Mouse (Mus musculus) thymus, postnatal 0 days (tissue): ENCODE measurements at regions not wholly inside any gene's neighbourhood (a gene's known extent, or its start where the extent isn't known, plus 50 kb on each side); places are given as distances from the start of the nearest gene placed in this dataset. TPM values are rescaled to one million over a fixed set of nuclear protein-coding genes. Genes with fewer than 3 reads are reported as not detected.
A peak's percentile ranks its signal among the peaks of the same experiment; 100 is the strongest.

ENCODE experiments used
- DNase-seq: peaks from one replicate; pipeline ENCODE4 v3.0.0-alpha.2; 2015; ENCODE audit warnings: low spot score
- microRNA-seq: library from miRNA; unstranded; fragments of <30 nt; microRNA quantifications from one replicate; pipeline ENCODE4, GENCODE M21; 2016; ENCODE audit warnings: borderline number of aligned reads

DNA sequence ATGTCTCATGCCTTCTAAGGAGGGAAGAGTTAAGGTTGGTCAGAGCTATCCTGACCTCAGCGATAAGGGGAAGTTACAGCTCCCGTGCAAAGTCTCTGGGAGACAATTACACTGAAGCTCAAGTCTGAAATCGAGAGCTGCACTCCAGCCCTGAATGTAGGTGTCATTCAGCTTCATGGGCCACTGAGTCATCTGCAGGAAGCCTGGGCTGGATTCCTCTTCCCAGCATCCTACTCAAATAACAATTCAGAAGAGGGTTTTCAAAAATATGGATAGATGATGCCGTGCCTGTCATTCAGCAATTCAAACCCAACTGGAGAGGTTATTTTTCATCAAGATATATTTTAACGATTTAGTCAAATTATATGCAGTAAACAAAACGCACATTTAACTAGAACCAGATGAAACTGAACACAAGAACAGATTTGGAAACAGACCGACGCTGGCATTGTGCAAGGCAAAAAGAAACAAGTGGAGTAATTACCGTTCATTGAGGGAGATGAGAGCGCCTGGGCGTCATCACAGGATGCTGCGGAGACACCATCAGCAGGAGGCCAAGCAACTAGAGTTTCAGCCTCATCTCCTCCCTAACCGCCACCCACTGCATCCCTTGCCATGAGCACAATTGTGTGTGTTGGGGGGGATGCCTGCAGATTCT is 57.8 kb upstream of the Cfap46 start:
- no peak for DNase-seq

DNA sequence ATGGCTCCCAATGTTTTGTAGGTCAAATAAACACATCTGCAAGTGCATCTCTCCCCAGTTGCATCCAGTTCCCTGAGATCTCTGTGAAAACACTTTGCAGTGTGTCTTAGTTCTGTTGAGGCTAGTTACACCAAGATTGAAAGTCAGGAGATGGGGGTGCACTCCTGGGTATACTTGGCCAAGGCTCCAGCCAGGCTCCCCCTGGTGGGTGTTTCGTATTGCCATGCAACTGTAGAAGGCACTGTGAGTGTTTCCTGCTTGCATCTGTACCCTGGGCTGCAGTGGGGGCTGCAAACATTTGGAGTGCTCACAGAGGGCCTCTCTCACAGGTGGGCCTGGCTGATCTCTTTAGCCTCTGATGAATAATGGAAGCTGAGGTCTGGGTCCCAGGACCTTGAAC is 63.2 kb upstream of the Cfap46 start:
- peak; percentile 65 for DNase-seq

DNA sequence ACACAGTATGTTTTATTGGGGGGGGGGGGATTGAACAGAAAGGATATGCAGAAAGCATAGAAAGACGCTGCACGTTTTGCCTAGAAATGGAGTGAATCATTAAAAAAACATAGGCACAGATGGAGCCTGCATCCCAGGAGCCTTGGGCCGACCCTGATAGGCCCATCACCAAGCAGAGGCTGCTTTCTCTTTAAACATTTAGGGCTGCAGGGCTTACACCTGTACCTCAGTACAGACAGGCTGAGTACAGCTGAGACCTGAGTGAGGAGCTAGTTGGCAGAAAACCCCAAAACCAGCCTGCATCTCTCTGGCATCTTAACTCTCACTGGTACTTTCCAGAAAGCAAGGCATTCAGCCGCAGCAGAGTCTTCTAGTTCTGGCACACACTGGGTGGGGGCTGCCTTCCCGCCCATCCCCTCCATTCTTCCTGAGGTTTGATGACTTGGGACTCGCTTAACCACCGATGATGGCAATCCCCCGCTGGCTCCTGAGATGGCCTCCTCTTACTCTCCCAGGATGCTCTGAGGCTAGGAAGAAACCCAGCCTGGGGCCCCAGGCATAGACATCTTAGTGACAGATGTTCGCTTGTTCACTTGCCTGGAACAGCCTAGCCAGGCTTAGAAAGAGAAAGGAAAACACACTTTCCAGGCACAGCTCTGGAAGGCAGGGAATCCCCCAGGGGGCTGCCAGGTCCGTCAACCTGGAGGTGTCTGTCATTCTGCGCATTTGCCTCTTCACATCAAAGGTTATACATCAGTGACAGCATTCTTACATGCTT is 63.9 kb upstream of the Cfap46 start:
- DNase-seq: no peak

DNA sequence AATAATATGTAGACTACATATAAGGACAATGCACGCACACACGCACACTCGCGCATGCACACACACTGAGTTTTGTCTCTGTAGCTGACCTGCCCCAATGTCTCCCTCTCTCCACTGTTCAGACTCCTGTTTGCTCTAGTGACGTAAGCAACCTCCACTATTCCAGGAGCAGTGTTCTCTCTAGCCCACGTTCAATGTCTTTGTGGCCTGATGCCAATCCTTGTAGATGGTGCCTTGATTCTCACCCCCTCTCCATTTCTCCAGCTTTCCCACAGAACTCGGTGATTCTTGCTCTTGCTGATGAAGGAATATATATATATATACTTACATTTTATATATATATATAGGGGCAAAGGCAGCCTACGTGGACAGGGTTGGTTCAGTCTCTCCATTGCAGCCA is 71.4 kb upstream of the Cfap46 start:
- no peak for DNase-seq

DNA sequence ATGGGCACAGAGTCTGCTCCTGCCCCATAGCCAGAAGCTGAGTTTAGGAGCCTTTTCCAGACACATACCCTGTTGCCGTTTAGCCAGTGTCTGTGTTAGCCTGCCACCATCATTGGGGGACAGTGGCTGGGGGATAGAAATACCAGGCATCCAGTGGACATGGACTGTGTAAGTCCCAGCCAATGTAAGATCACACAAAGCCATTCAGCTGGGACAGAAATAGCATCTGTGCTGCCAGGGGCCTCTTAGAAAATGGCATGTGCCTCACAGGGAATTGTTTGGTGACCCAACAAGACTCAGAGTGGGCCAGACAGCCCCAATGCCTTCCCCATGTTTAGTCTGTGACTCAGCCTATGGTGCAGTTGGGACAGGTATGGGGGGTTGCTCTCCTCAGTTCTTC is 71.5 kb upstream of the Adgra1 start:
- DNase-seq: no peak

DNA sequence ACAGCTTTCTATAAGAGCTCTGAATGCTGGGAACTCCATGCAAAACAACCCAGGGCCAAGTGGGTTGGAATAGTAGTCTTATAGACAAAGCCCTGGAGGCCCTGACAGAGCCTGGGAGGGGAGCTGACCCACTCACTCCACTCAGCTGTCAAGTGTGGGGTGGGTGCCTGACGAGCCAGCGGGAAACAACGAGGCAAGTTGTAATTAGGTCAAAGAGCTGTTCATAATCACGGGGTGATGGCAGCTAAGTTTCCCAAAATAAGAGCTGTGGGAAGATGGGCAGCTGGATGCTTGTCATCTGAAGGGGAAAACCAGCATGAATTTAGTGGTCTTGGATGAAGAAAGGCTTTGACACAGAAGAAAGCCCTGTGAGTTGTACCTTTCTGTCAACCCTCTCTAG is 70.7 kb upstream of the Adgra1 start:
- no peak for DNase-seq

DNA sequence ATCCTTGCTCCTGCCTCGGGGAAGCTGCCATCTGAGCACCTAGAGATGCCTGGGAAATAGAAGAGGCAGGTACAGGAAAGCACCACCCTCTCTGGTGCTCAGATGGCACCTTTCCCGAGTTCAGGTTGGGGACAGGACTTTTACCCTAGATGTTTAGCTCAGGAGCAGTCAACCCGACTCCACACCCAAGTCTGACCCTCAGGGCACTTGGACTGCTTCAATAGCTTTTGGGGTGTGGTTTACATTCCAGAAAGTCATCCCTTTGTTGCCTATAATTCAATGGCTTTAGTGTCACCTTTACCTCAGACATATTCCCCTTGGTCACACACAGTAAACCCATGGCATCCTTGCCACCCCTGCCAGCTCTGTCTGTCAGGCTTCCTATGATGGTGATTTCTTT is 67.7 kb upstream of the Adgra1 start:
- DNase-seq: no peak

DNA sequence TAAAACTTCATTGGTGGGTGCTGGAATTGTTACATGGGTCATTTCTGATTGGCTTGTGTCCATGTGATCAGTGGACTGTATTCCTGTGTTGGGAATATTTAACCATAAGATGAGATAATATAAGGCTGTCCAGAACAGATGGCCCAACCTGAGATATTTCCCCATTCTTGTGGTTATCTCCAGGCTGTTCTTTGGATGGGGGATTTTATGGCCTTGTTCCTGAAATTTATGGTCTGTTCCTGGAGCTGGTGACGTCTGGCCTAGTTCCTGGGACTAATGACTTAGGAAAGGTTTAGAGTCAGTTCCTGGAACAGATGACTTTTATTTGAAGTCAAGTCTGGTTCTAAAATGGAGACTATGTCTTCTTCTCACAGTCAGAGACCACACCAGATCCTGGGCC is 64.8 kb upstream of the Adgra1 start:
- DNase-seq: no peak

DNA sequence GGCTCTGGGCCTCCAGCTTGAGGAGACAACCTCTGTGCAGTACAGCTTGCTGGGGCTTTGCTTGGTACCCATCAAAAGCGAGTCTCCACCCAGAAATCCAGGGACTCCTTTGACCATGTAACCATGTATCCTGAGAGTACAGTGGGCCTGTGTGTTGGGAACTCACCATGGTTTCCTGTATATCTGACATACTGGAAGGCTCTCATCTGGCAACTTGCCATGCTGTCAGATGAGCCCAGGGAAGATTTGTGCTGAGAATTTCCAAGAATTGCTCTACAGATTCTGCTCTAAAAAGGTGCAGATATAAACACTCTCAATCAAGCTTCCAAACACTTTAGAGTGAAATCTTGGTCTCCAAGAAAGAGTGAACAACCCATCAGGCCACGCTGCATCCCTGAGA is 56.7 kb upstream of the Adgra1 start:
- DNase-seq: no peak

DNA sequence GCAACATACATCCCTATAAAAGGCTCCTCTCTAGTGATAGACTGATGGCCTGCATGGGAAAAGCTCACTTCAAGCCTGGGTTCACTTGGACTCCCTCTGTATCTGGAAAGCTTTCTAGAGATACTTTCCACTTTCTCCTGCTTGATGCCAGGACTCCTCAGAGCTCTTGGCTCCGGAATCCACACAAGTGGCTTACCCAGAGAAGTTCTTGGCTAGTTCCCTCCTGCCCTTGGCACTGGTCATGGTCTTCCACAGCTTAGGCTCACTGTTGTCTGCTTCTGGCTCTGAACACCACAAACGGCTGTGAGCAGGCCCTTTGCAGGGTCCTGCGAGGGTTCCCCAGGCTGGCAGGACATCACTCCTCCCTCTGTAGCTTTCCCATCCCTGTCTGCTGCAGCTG is 54.1 kb upstream of the Adgra1 start:
- no peak for DNase-seq

DNA sequence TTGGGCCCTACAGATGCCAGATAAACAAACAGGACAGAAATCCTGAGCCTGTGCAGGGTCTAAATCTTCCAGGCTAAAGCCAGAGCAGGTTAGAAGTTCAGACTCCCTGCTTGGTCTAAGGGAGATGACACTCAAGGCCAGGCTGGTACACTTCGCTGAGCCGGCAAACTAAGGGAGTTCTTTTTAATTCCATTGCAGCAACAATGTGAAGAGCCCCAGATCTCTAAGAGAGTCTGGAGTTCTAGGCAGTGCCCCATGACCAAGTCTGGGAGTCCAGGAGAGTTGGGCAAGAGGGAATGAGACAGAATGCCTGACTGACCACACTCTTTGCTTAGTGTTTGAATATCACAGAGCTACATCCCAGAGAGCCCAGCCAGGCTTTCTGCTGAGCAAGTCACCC is 52.5 kb upstream of the Adgra1 start:
- no peak for DNase-seq

Small RNA genes lying in the stretch of these regions (microRNA-seq; reads per million reads assigned to microRNA genes)
- not detected for gene Mir6401
